Mouse (Mus musculus) heart, embryonic 14.5 days (tissue): ENCODE measurements around the gene B4galt7. TPM values are rescaled to one million over a fixed set of nuclear protein-coding genes. Genes with fewer than 3 reads are reported as not detected.
A peak's percentile ranks its signal among the peaks of the same experiment; 100 is the strongest.
"Not testable (repeated sequence)": the region's sequence is repeated elsewhere in the genome, so short reads cannot be mapped to it uniquely, and the experiment has no call there.

Experiments
- ATAC-seq: fragments of 200-750 bp; cut with Nextera tagmentation; 2 replicates; pipeline ENCODE4 v1.8.0; 2017; ENCODE audit warnings: low read depth, moderate TSS enrichment; ENCODE audit not compliant: insufficient number of reproducible peaks, insufficient read depth, low FRiP score
- H3K27ac ChIP-seq, 2 experiments: fragments of 200-500 bp in 1 of 2; fragments of 300-500 bp in 1 of 2; sonication (generic) in 1 of 2; replicated peaks in 1 of 2; 2 replicates each; pipeline ENCODE4 v1.5.1; 2012 to 2014; ENCODE audit warnings: low read depth in 2 of 2, low read length in 2 of 2, control low read depth in 1 of 2, mild to moderate bottlenecking in 1 of 2, mixed read lengths in 1 of 2; ENCODE audit not compliant: control insufficient read depth in 1 of 2, insufficient read depth in 1 of 2
- H3K27me3 ChIP-seq: fragments of 300-500 bp; sonication (generic); 2 replicates; pipeline ENCODE4 v1.6.1; 2014; ENCODE audit warnings: mild to moderate bottlenecking, low read length, control low read depth; ENCODE audit not compliant: control insufficient read depth, insufficient read depth
- H3K36me3 ChIP-seq: fragments of 300-500 bp; sonication (generic); 2 replicates; pipeline ENCODE4 v1.6.1; 2014; ENCODE audit warnings: mild to moderate bottlenecking, control low read depth, low read length, mixed read lengths; ENCODE audit not compliant: control insufficient read depth, insufficient read depth
- H3K4me1 ChIP-seq, 2 experiments: fragments of 200-500 bp in 1 of 2; fragments of 300-500 bp in 1 of 2; sonication (generic) in 1 of 2; 2 replicates each; pipeline ENCODE4 v1.6.1; 2012 to 2014; ENCODE audit warnings: low read length in 2 of 2, control low read depth in 1 of 2, mixed read lengths in 1 of 2; ENCODE audit not compliant: control insufficient read depth in 2 of 2, insufficient read depth in 2 of 2
- H3K4me2 ChIP-seq: fragments of 300-500 bp; sonication (generic); 2 replicates; pipeline ENCODE4 v1.6.1; 2014; ENCODE audit warnings: mild to moderate bottlenecking, low read length
- H3K4me3 ChIP-seq, 2 experiments: fragments of 200-500 bp in 1 of 2; fragments of 300-500 bp in 1 of 2; sonication (generic) in 1 of 2; 2 replicates each; pipeline ENCODE4 v1.5.1; 2012 to 2014; ENCODE audit warnings: low read length in 2 of 2, mild to moderate bottlenecking in 2 of 2, control low read depth in 1 of 2, low read depth in 1 of 2, moderate library complexity in 1 of 2; ENCODE audit not compliant: control insufficient read depth in 1 of 2, insufficient read depth in 1 of 2
- H3K9ac ChIP-seq: fragments of 300-500 bp; sonication (generic); 2 replicates; pipeline ENCODE4 v1.6.1; 2014; ENCODE audit warnings: mild to moderate bottlenecking, low read length
- H3K9me3 ChIP-seq: fragments of 300-500 bp; sonication (generic); 2 replicates; pipeline ENCODE4 v1.6.1; 2016; ENCODE audit warnings: low read length, control low read depth; ENCODE audit not compliant: control insufficient read depth
- WGBS: fragments of 180-500 bp; shearing (Covaris S2); extraction: QIAGEN DNeasy Blood & Tissue Kit; methylation state at CpG from one replicate; pipeline ENCODE4 v1.1.7; 2014; 5-methylcytosine and 5-hydroxymethylcytosine counted together
- polyA plus RNA-seq: library from polyadenylated mRNA; unstranded; fragments of >200 nt; fragmentation: Nextera tagmentation; extraction: Ambion mirVana; gene quantifications from 2 replicates; pipeline ENCODE4 v1.2.1, GENCODE M21; 2014

The B4galt7 gene
- polyA plus RNA-seq: 16.4 and 17.2 TPM in 2 replicates

- 8% methylated on average over 50 of the region's 51 CpGs for WGBS
- peak within 1 kb of the TSS; percentile 92 for H3K9ac ChIP-seq
- peak within 1 kb of the TSS in 1 of 2 experiments; percentile 24; a peak in 2 of 4 replicates for H3K27ac ChIP-seq
- peaks cover 0 to 10% of the 10 kb centered on the region in 2 experiments; a peak in 2 of 4 replicates for H3K4me1 ChIP-seq
- peak within 1 kb of the TSS; percentile 79 for H3K4me2 ChIP-seq
- ATAC-seq: peak; percentile 85
- peaks cover 49% of the 10 kb centered on the region for H3K36me3 ChIP-seq
- H3K9me3 ChIP-seq: no peaks in the 10 kb centered on the region
- no peaks in the 10 kb centered on the region for H3K27me3 ChIP-seq
- peak within 1 kb of the TSS; percentile 82 to 84 for H3K4me3 ChIP-seq
These were observed at the start of gene B4galt7 for GRCm38 (mm10) chr13:55599566-55600540. Gene B4galt7, plus strand, starts transcription at chr13:55599896.

GRCm38 (mm10) chr13:55555921-55556320, 43.8 kb upstream of the B4galt7 start:
- Histone ChIP-seq H3K27me3 (no peaks in the 10 kb centered on the region), H3K36me3 (peaks cover 57% of the 10 kb centered on the region), H3K9me3 (no peaks in the 10 kb centered on the region), H3K27ac (no peak overlapping the region), H3K4me1 (0 out of 4 replicates have a peak, but pooled peaks cover 0 to 3% of the 10 kb centered on the region in 2 experiments), H3K4me2 (no peak overlapping the region), H3K9ac (no peak overlapping the region), H3K4me3 (no peak overlapping the region)
- WGBS: 88% methylated on average over 9 of the region's 9 CpGs
- ATAC-seq: no peak

GRCm38 (mm10) chr13:55557499-55557898, 42.2 kb upstream of the B4galt7 start:
- H3K27ac ChIP-seq: no peak overlapping the region
- 79% methylated on average over 6 of the region's 6 CpGs for WGBS
- H3K4me2 ChIP-seq: no peak overlapping the region
- peaks cover 48% of the 10 kb centered on the region for H3K36me3 ChIP-seq
- no peak overlapping the region for H3K9ac ChIP-seq
- H3K4me1 ChIP-seq: 0 out of 4 replicates have a peak, but pooled peaks cover 0 to 3% of the 10 kb centered on the region in 2 experiments
- ATAC-seq: no peak
- no peak overlapping the region for H3K4me3 ChIP-seq
- H3K9me3 ChIP-seq: no peaks in the 10 kb centered on the region
- H3K27me3 ChIP-seq: no peaks in the 10 kb centered on the region

GRCm38 (mm10) chr13:55563266-55563879, 36.3 kb upstream of the B4galt7 start:
- Histone ChIP-seq H3K27me3 (no peaks in the 10 kb centered on the region), H3K4me3 (no peak overlapping the region), H3K9ac (no peak overlapping the region), H3K36me3 (peaks cover 53% of the 10 kb centered on the region), H3K27ac (no peak overlapping the region), H3K4me2 (no peak overlapping the region), H3K4me1 (0 out of 4 replicates have a peak, but pooled peaks cover 0 to 5% of the 10 kb centered on the region in 2 experiments), H3K9me3 (no peaks in the 10 kb centered on the region)
- 84% methylated on average over 7 of the region's 7 CpGs for WGBS
- no peak for ATAC-seq

GRCm38 (mm10) chr13:55567001-55567400, 32.7 kb upstream of the B4galt7 start:
- H3K27me3 ChIP-seq: no peaks in the 10 kb centered on the region
- no peak overlapping the region for H3K4me3 ChIP-seq
- H3K4me1 ChIP-seq: peaks cover 10 to 16% of the 10 kb centered on the region in 2 experiments; a peak in 3 of 4 replicates
- no peak for ATAC-seq
- H3K4me2 ChIP-seq: no peak overlapping the region
- H3K9me3 ChIP-seq: no peaks in the 10 kb centered on the region
- H3K27ac ChIP-seq: no peak overlapping the region
- H3K9ac ChIP-seq: no peak overlapping the region
- H3K36me3 ChIP-seq: peaks cover 51% of the 10 kb centered on the region
- WGBS: 82% methylated on average over 6 of the region's 6 CpGs

- no peak overlapping the region for H3K27ac ChIP-seq
- H3K36me3 ChIP-seq: peaks cover 50% of the 10 kb centered on the region
- no peak overlapping the region for H3K9ac ChIP-seq
- no peak for ATAC-seq
- 82% methylated on average over 2 of the region's 2 CpGs for WGBS
- H3K4me2 ChIP-seq: no peak overlapping the region
- no peaks in the 10 kb centered on the region for H3K9me3 ChIP-seq
- no peaks in the 10 kb centered on the region for H3K27me3 ChIP-seq
- H3K4me1 ChIP-seq: peaks cover 10 to 16% of the 10 kb centered on the region in 2 experiments; a peak in 3 of 4 replicates
- H3K4me3 ChIP-seq: no peak overlapping the region
These were observed 31.7 kb upstream of the B4galt7 start for GRCm38 (mm10) chr13:55567949-55568348.

GRCm38 (mm10) chr13:55568524-55568923, 31.2 kb upstream of the B4galt7 start:
- H3K36me3 ChIP-seq: peaks cover 44% of the 10 kb centered on the region
- not testable (repeated sequence) for H3K9ac ChIP-seq
- WGBS: 84% methylated on average over 4 of the region's 4 CpGs

More at GRCm38 (mm10) chr13:55568524-55568923, 31.2 kb upstream of the B4galt7 start:
- peaks cover 10 to 16% of the 10 kb centered on the region in 2 experiments; a peak in 3 of 4 replicates for H3K4me1 ChIP-seq
- not testable (repeated sequence) for H3K27ac ChIP-seq, H3K4me2 ChIP-seq, H3K4me3 ChIP-seq, H3K9me3 ChIP-seq, H3K27me3 ChIP-seq, ATAC-seq
